Mouse (Mus musculus) heart, postnatal 36 days (tissue): Measurements from ENCODE around the gene Endou. TPM values are rescaled to one million over a fixed set of nuclear protein-coding genes. Genes with fewer than 3 reads are reported as not detected.
A peak's percentile ranks its signal among the peaks of the same experiment; 100 is the strongest.

Experiments
- DNase-seq, 2 experiments: peaks; one replicate each; pipeline ENCODE4 v3.0.0; 2021 to 2022
- intact Hi-C: fragments of 180-260 bp; cut with DNase I; formaldehyde crosslinking; loops from one replicate; pipeline ENCODE4 v1.15.1; 2025
- total RNA-seq, 2 experiments: library from RNA; stranded (reverse); gene quantifications; 2 replicates each; pipeline ENCODE4 v1.2.3; 2021

The Endou gene
- total RNA-seq: 1 to 10 TPM; 1.3 to 2.2 TPM

DNA sequence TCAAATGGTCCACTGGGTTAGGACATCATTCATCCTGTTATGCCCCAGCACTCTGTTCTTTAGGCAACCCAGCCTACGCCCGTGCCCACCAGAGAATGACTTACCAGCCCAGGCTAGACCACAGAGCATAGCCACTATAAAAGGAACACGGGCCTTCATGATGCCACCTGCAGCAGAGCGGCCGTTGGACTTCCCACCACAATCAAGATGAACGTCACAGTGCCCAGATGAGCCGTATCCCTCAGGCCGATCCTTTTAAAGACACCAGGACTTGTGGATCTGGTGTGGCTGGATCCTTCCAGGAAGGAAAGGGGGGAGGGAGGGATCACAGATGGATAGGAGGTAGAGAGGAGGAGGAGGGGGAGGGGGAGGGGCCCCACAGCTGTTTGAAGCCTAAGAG lies at the start of gene Endou:
Gene Endou, minus strand, starts transcription at position 229 of the 400 bp plus-strand sequence.
- intact Hi-C loops: no loop called here

DNA sequence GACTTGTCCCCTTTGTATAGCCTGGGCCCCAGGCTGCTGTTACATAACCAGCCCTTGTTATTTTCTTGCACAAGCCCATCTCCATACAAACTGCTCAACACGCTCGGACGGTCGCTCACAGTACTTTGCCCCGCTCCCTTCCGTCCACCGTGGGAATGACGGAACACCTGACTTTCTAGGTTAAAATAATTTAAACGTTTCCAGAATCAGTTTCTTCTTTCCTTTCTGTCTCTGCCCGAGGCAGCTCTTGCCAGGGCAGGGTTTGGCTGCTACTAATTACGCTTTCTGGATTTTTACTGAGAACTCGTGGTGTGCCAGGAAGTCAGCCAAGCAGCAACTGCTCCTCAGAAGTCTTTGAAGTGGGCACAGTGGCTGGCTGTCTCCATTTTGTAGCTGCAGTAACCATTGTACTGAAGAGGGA lies 49.5 kb upstream of the Endou start:
- intact Hi-C loops: loop anchor here (5.0 kb wide), 2 partner anchors 182 to 1083 kb away; partner anchors contain the start of genes Slc38a2 and Tmem106c
- no peak for DNase-seq

More for the DNA sequence above, at the start of gene Endou:
- DNase-seq: no peak

DNA sequence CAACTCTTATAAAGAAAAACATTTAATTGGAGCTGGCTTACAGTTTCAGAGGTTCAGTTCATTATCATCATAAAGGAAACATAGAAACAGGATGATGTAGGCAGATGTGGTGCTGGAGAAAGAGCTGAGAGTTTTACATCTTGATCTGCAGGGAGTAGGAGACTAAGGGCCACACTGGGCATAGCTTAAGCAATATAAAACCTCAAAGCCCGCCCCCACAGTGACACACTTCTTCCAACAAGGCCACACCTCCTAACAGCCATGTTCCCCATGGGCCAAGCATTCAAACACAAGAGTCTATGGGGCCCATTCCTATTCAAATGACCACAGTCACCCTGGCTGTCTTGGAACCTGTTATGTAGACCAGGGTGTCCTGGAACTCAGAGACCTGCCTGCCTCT lies 48.4 kb upstream of the Endou start:
- no peak for DNase-seq

DNA sequence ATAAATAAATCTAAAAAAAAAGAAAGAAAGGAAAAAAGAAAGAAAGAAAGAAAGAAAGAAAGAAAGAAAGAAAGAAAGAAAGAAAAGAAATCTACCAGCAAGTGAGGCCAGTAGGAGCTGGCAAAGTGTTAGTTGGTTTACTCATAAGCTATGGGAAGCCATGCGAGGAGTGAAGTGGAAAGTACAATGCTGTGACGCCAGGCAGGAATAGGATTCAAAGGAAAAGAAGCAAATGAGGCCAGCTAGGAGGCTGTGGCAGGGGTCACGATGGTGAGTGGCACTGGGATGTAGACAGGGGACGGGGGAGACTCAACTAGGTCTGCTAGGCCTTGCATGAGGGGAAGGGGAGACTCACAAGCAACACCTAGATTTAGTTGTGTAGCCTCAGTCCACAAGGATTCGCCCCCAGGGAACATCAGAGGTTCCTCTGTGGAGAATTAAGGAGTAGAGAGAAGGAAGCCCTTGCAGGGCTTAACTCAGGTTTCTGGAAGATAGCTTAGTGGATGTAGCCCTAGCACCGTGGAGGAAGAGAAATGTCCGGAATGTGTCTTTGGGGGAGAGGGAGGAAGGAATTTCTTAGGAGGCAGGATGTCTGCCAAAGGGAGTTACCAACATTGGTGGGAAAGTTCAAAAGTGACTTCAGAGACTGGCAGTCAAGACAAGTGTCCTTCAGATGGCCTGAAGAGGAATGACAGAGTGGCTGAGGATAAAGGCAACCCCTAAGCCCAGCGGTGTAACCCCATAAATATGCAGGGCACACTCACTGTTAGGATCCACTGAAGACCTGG lies 47.4 kb upstream of the Endou start, which contains the start of gene Slc48a1:
Gene Slc48a1, plus strand, starts transcription at position 210 of the 788 bp plus-strand sequence.
- intact Hi-C loops: no loop called here
- no peak for DNase-seq

More for the DNA sequence above, 48.4 kb upstream of the Endou start:
- intact Hi-C loops: no loop called here

DNA sequence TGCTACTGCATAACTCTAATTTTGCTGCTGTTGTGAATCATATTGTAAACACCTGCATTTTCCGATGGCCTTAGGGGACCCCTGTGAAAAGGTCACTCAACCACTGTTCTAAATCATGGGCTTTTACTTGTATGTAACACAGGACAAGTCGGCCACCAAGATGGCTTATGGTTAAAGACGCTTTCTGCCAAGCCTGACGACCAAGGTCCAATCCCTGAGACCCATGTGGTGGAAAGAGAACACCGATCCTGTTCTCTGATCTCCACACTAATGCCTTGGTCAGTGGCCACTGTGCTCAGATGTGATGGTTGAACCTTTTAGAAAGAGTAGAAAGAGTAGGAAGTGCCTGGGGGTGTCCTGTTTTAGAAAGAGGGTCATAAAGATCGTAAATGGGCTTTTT lies 45.8 kb upstream of the Endou start:
- intact Hi-C loops: loop anchor here (1.0 kb wide), 2 partner anchors 26 to 59 kb away; no protein-coding TSS in a partner anchor

DNA sequence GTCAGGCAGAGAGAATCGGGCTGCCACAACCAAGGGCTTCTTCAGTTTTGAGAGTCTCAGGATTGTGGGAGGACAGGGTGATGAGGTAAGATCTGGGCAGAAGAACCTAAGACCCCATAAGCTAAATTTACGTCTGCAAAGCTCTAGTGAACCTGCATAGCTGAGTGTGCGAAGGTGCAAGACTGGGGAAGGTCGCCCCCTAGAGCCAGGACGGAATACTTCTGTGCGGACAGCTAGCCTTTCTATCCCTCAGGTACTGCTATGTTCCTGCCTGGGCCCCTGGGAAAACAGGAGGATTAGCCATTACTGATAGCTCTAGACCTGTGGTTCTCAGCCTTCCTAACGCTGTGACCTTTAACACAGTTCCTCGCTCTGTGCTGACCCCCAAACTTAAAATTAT lies 45.4 kb upstream of the Endou start:
- peak; percentile 80 to 90 for DNase-seq
- intact Hi-C loops: loop anchor here (1.0 kb wide), 2 partner anchors 25 to 58 kb away; no protein-coding TSS in a partner anchor

More for the DNA sequence above, 45.8 kb upstream of the Endou start:
- DNase-seq: no peak

DNA sequence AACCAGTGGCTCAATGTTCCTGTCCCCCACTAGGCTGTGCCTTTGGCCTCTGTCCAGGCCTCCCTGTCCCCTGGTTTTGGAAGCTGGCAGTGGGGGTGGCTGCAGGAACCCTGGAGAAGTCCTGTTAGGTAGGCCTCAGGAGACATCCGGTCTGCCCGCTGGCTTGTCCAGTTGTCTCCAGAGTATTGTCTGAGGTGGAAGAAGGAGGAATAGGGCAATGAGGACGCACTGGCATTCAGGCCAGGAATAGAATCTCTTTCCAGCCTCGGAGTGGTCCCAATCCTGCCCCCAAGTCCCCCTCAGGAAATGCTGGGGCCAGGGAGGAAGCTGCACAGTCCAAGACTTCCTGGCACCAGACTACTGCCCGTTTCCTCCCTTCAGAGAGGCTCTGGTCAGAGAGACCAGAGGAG lies 42.8 kb upstream of the Endou start:
- peak in 1 of 2 experiments; percentile 48 for DNase-seq
- intact Hi-C loops: no loop called here

DNA sequence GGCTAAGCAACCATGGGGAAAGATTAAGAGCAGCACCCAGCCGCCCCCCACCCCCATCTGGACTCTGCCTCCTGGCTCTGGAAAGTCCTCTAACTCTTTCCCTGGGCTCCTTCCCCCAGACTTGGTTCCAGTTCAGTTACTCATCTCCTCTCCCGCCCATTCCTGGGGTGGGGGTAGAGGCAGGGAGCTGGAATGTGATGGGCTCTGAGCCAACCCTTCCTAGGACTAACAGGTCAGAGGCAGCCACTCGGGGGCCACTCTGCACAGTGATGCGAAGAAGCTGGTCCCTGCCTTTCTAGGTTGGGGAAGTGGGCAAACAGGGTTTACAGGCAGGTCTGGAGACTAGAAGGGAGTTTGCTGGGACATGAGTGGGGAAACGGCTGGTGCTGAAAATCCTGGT lies 42.0 kb upstream of the Endou start:
- intact Hi-C loops: no loop called here
- peak; percentile 53 to 66 for DNase-seq

DNA sequence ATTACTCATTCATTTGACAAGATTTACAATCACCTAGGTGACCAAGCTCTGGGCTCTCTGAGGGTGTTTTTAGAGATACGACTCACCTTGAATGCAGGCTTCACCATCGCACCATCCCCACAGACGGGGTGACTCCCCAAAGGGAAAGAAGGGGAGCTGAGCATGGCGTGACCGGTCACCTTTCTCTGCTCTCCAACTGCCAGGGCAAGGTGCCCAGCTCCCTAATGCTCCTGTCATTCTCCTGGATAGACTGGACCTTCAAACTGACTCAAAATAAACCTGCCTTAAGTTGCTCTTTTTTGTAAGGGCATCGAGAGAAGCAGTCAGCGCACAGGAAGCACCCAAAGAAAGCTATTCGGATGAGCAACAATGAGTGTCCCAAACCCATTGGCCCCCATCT lies 39.1 kb upstream of the Endou start:
- no peak for DNase-seq
- intact Hi-C loops: no loop called here

DNA sequence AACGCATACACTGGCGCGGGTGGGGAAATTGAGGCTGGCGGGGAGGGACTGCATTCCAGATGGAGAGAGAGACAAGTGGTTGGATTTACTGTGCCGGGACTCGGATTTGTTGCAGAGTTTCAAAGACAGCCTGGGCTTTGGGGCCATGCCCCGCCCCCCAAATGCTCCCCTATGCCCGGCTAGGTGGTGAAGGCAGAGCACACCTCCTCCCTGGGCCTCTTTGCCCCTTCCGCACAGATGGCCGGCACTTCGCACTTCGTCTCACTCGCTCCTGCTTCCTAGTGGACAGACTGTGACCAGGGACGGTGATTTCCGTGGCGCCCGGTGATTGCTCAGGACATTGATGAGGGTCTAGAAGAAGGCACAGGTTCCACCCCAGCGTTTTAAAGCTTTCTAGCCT lies 37.1 kb upstream of the Endou start:
- DNase-seq: peak in 1 of 2 experiments; percentile 53
- intact Hi-C loops: no loop called here

DNA sequence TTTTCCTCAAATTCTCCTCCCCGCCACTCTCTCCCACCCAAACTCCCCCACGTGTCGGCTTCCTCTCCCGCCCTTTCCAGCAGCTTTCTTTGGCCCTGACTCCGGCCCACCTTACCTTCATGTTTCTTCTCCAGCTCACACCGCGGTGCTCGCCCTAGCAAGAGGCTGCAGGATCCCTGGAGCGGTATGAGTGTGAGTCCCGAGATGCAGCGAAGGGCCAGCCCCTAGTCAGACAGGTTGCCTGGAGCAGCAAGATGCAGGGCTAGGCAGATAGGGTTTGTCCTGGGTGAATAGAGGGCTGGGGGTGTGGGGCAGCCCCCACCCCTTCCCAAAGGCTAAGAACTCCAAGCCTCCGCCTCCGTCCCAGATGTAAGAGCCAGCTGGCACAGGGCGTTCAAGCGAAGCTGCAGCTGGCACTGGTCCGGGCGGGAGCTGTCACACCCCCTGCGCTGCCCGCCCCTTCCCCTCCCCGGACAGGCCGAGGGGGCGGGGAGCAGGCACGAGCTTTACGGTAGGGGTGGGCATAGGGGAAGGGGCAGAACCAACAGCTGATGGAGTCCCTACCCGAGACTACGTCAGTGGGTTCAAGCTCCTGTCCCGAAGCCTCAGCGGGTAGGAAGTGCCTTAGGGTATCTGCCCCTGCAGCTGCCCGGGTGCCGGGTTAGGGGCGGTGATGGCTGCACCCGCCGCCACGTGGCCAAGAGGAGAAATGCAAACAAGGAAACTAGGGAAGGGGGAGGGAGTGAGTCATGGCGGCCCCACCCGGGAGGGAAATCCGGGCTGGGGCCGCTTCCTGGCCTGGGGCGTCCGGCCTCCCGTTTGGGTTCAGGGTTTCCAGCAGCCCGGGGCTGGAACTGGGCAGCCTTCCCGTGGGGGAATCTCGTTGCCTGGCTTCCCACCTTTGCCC lies 36.4 kb upstream of the Endou start, which contains the start of gene Rapgef3:
Gene Rapgef3, minus strand, starts transcription at position 693 of the 907 bp plus-strand sequence.
- intact Hi-C loops: no loop called here
- peak; percentile 85 to 90 for DNase-seq

DNA sequence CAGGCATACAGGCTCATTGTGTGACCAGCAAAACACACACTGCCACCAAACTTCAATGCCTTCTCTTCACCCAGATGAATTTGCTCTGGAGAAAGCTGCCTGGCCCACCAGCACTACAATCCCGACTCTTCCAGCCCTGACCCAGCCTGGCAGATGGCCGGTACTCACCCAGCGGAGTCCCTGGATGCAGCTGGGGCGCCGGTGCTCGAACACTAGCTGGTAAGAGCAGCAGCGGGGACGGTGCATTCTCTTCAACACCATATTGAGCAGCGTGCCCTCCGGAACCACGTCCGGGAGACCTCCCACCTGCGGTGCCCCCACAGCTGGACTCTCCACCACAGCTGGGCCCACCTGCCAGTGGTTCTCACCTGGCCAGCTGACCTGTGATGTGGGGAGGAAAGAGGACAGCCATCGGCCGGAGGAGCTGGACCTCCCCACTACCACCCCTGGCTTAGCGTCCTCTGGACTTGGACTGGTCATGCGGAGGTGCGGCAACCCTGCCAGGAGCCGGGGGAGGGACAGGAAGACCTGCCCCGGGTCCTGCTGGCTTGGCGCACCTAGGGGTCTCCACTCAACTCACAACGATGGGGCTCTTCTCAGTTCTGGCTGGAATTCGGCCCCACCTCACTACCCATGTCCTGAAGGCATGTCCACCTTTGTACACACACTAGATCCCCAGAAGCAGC lies 35.6 kb upstream of the Endou start:
- DNase-seq: peak in 1 of 2 experiments; percentile 57
- intact Hi-C loops: no loop called here

DNA sequence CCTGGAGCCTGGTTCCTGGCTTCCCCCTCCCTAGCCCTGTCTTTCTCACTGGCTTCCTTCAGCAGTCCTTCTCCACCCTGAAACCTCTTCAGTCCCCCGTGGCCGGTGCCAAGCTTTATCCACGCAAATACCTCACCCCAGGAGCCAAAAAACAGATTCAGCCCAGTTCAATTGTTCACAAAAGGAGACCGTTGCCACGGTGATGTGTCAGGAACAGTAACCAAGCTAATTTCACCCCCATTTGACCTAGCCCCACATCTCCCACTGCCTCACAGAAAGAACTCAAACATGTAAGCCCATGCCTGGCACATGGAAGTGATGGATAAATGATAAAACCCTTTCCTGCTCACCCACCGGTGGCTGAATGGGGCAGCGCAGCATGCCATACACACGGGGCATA lies 35.1 kb upstream of the Endou start:
- intact Hi-C loops: no loop called here
- DNase-seq: no peak

DNA sequence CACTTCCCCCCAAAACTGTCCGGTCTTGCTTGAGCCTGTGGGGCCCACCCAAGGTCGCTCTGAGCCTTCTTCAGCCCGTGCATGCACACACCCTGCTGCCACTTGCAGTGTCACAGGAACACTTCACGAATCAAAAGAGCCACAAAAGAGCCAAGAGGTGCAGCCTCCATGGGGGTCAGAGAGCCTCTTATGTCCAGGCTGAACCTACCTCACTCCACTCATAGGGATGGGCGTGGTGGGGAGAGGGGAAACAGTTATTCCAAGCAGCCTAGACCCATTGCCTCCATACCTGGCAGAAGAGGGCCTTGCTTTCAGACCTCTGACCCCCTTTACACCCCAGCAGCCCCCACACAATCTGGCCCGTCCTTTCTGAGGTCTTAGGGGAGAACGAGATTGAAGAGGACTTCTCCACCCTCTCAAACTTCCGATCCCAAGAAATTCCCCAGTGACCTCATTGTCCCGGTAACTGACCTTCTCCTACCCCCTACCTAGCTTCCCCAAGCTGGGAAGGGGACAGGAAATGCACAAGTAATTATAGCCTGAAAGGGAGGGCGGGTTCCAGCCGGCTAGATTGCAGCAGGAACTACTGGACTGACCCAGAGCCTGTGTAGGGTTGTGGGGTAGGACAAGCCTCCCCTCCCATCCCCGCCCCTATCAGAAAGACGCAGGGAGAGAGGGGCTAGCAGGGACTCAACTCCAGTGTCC lies 34.1 kb upstream of the Endou start:
- DNase-seq: no peak
- intact Hi-C loops: no loop called here

DNA sequence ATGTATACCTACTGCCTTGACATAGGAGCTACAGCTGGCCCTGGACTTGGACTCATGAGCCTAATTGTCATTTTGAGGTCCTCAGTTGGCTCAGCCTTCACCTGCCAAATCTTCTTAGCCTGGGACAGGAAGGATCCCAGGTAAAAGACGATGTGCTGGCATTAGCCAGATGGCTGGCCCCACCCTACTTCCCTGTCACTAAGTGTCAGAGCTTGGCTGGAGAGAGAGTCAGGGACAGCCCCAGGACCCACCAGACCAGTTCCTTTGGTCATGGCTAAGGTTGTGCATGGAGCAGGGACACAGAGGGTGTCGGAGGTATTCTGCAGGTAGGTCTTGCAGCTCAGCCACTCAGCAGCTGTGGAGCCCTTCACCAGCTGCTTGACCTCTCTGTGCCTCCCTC lies 33.4 kb upstream of the Endou start:
- DNase-seq: no peak
- intact Hi-C loops: no loop called here

DNA sequence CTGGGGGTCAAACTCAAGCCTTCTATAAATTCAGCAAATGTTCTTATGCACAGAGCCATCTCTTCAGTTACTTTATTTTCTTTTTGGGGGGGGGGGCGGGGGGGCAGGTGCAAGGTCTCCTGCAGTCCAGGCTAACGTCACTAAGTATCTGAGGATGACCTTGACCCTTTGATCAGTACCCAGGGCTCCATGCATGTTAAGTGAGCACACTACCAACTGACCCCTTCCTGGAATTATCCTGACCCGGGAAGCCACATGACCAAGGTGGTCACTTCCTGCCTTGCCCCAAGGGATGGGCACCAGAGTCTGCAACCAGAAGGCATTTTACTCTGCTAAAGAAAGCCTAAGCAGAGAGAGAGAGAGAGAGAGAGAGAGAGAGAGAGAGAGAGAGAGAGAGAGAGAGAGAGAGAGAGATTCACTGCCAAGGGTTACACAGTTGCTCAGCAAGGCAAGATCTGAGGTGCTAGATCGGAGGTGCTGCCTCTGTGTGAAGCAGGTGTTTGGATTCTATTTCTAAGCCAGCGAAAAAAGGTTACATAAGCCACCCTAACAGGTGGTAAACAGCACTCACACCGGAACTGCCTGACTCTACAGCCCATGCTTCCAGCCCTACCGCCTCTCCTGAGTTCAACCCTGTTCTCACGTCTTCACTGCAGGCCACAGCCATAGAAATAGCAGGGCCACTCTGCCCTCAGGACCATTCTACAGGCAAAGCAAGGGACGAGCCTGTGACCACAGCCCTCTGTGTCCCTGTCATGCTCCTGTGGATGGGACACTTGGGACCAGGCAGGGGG lies 32.3 kb upstream of the Endou start:
- no peak for DNase-seq
- intact Hi-C loops: no loop called here

DNA sequence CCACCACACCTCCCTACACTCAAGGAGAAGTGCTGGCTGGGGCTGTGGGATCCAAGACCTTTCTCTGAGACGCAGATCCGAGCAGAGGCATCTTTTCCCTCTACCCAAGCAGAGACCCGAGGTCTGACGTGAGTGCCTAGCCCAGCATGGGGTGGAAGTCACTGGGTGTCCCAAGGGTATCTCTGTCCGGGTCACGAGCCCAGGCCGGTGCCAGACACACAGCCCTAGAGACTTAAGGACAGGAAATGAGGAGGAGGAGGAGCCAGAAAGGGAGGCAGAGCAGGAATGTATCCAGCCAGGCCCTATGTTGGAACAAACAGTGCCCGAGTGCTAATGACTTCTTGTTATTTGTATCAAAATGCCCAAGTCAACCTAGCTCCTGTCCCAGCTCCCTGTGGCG lies 31.6 kb upstream of the Endou start:
- DNase-seq: peak; percentile 64 to 72

DNA sequence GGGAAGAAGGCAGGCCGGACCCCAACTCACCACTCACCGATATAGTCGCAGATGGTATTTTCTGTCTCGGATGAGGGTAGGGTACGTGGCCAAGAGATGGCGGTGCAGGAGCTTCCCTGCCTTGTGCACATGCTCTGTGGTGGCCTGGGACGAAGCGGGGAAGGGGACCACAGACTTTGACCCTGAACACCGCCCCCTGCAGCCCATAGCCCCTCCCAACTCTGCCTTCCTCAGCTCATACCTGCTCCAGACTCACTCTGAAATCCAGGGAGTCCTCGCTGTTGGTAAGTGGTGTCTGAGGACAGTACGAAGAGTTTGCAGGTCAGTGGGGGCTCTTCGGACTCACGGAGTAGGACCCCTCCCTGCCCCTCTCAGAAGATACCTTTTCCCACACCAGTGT lies 30.3 kb upstream of the Endou start:
- no peak for DNase-seq
- intact Hi-C loops: no loop called here

More for the DNA sequence above, 31.6 kb upstream of the Endou start:
- intact Hi-C loops: no loop called here

DNA sequence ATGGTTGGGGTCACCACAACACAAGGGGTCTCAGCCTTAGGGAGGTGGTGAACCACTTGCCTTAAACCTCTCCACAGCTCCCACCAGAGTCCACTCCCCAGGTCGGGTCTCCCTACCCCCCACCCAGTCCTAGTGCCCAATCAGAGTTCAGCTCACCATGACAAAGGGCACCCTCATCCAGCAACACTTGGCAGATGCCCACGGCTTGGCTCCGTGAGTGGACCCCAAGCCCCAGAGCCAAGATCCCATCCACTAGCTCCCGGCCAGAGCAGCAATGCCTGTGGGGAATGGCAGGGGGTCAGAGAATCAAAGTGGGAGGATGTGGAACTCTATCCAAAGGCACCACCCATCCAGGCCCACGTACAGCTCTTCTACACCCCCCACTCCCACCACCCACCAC lies 29.8 kb upstream of the Endou start:
- DNase-seq: no peak
- intact Hi-C loops: no loop called here
